Mouse (Mus musculus) heart, adult 2 months (tissue): Measurements from ENCODE around the gene Ager.

Experiments
- CTCF ChIP-seq: fragments of 200-600 bp; IDR thresholded peaks from 2 replicates; pipeline ENCODE4 v1.8.1; 2022; ENCODE audit warnings: antibody characterized with exemption, mild to moderate bottlenecking, moderate library complexity
- EP300 ChIP-seq: fragments of 200-500 bp; IDR thresholded peaks from 2 replicates; pipeline ENCODE4 v1.6.1; 2011; ENCODE audit warnings: low read depth, low read length, control low read depth; ENCODE audit not compliant: insufficient read depth
- POLR2A ChIP-seq: fragments of 200-500 bp; IDR thresholded peaks from 2 replicates; pipeline ENCODE4 v1.6.1; 2011; ENCODE audit warnings: mild to moderate bottlenecking, low read depth, low read length, control low read depth; ENCODE audit not compliant: insufficient read depth

DNA sequence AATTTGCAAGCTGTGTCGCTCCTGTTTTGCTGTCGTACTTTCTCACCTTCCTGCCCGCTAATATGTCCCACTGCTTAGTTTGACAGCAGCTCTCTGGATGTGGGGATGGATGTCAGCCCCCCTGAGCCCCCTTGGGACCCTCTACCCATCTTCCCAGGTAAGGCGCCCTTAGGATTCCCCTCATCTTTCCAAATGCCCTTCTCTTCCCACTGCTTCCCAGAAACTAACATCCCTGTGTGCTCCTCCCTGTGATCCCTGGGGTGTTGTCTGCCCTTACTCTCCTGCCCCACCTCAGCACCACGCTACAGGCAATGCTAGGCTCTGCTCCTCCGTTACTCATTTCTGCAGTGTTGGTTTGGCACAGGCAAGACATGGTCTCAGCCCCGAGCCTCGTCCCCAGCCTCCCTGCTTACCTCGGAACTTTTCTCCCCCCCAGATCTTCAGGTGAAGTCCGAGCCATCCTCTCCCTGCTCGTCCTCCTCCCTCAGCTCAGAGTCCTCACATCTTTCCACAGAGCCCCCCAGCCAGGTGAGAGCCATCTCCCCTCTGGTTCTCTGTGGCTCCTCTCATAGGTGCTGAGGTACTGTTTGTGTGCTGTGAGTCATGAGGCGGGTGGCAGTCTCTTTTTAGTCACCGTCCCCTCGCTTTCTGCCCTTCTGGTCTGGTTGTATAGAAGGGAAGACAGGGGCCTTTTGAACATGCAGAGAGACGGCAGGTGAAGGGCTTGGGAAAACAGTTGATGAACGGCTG is 50.7 kb downstream of the Ager start:
- TF ChIP-seq CTCF (no peak), EP300 (no peak), POLR2A (no peak)
